Mouse (Mus musculus) urinary bladder, postnatal 14 days (tissue): ENCODE data around the gene Pnkd.

Source experiments
- DNase-seq: peaks from one replicate; pipeline ENCODE4 v3.0.0; 2021; ENCODE audit warnings: low spot score

Gene Pnkd

GRCm38 (mm10) chr1:74362325-74363229, 77.8 kb downstream of the Pnkd start:
- no peak for DNase-seq

GRCm38 (mm10) chr1:74363437-74363836, 78.7 kb downstream of the Pnkd start:
- no peak for DNase-seq

GRCm38 (mm10) chr1:74364270-74364669, 79.5 kb downstream of the Pnkd start:
- no peak for DNase-seq

- DNase-seq, result peak; percentile 74
Observed at GRCm38 (mm10) chr1:74367886-74368645, 83.3 kb downstream of the Pnkd start.

- DNase-seq, result no peak
Observed at GRCm38 (mm10) chr1:74370040-74370439, 85.3 kb downstream of the Pnkd start.

- DNase-seq, result no peak
Observed at GRCm38 (mm10) chr1:74373372-74373771, 88.6 kb downstream of the Pnkd start.

GRCm38 (mm10) chr1:74374980-74375379, 90.2 kb downstream of the Pnkd start, which contains the start of gene Slc11a1:
Gene Slc11a1 (plus strand): TSS chr1:74375195.
- no peak for DNase-seq

- no peak for DNase-seq
Observed at GRCm38 (mm10) chr1:74375561-74375960, 90.8 kb downstream of the Pnkd start.

- DNase-seq, result no peak
Observed at GRCm38 (mm10) chr1:74376396-74376795, 91.7 kb downstream of the Pnkd start.

- no peak for DNase-seq
Observed at GRCm38 (mm10) chr1:74379058-74379504, 94.4 kb downstream of the Pnkd start.

- no peak for DNase-seq
Observed at GRCm38 (mm10) chr1:74380484-74380883, 95.8 kb downstream of the Pnkd start.

GRCm38 (mm10) chr1:74381588-74382021, 96.9 kb downstream of the Pnkd start:
- no peak for DNase-seq

GRCm38 (mm10) chr1:74383385-74383784, 98.7 kb downstream of the Pnkd start:
- DNase-seq, result no peak

GRCm38 (mm10) chr1:74384525-74384924, 99.8 kb downstream of the Pnkd start:
- no peak for DNase-seq

GRCm38 (mm10) chr1:74385064-74385463, 100.3 kb downstream of the Pnkd start:
- DNase-seq, result no peak

- no peak for DNase-seq
Observed at GRCm38 (mm10) chr1:74385531-74385930, 100.8 kb downstream of the Pnkd start.

GRCm38 (mm10) chr1:74386363-74386713, 101.6 kb downstream of the Pnkd start:
- DNase-seq, result no peak

- DNase-seq, result peak; percentile 95
Observed at GRCm38 (mm10) chr1:74386714-74387385, 102.1 kb downstream of the Pnkd start.

GRCm38 (mm10) chr1:74387386-74387988, 102.8 kb downstream of the Pnkd start:
- no peak for DNase-seq

- DNase-seq, result no peak
Observed at GRCm38 (mm10) chr1:74388398-74388920, 103.7 kb downstream of the Pnkd start.

GRCm38 (mm10) chr1:74389831-74390286, 105.1 kb downstream of the Pnkd start:
- DNase-seq, result peak; percentile 47
